ENCODE assay signal across 22 mouse cellular contexts in genomic region chr9:60449498-60449897, GRCm38 (mm10).
DNase-seq lines count a peak whose midpoint lies in the region; ATAC-seq and TF ChIP-seq lines count a peak whose summit lies in the region.
"Had no signal": no experiment of that assay in that cellular context is flagged by ENCODE, and none has a peak within 500 bp of the region (broad histone marks: within the 10 kb centered on the region; RNA-seq: fewer than 3 reads in every experiment).

No protein-coding gene starts in this region.

- no peak overlapping the region for H3K9ac ChIP-seq in intestine, embryonic 15.5 days
- H3K9ac ChIP-seq in intestine, postnatal 0 days (ENCODE audit: low read depth, low read length): no peak overlapping the region
- no peak overlapping the region for H3K9ac ChIP-seq in stomach, embryonic 15.5 days
- no peak overlapping the region for H3K9ac ChIP-seq in stomach, postnatal 0 days (ENCODE audit: low read length)
- no peak overlapping the region for H3K9ac ChIP-seq in intestine, embryonic 16.5 days (ENCODE audit: low read depth, low read length)
- no peak overlapping the region for H3K9ac ChIP-seq in stomach, embryonic 16.5 days (ENCODE audit: low read length)

- H3K4me3 ChIP-seq in intestine, embryonic 15.5 days (replicated peaks): no peak overlapping the region
- no peak overlapping the region for H3K4me3 ChIP-seq in intestine, postnatal 0 days (ENCODE audit: low read depth, low read length)
- H3K4me3 ChIP-seq in stomach, embryonic 15.5 days (replicated peaks): no peak overlapping the region
- no peak overlapping the region for H3K4me3 ChIP-seq in stomach, postnatal 0 days (ENCODE audit: low read depth, low read length)
- H3K4me3 ChIP-seq in intestine, embryonic 16.5 days (ENCODE audit: low read length): no peak overlapping the region
- no peak overlapping the region for H3K4me3 ChIP-seq in stomach, embryonic 16.5 days (replicated peaks; ENCODE audit: low read length)

- H3K27ac ChIP-seq in intestine, embryonic 15.5 days: no peak overlapping the region
- H3K27ac ChIP-seq in intestine, postnatal 0 days (ENCODE audit: low read depth, low read length): no peak overlapping the region
- no peak overlapping the region for H3K27ac ChIP-seq in stomach, embryonic 15.5 days
- H3K27ac ChIP-seq in stomach, postnatal 0 days (replicated peaks): no peak overlapping the region
- H3K27ac ChIP-seq in intestine, embryonic 16.5 days (ENCODE audit: low read length): no peak overlapping the region
- no peak overlapping the region for H3K27ac ChIP-seq in stomach, embryonic 16.5 days (ENCODE audit: low read length)

- TF ChIP-seq EP300 in stomach, postnatal 0 days (optimal IDR thresholded peaks at IDR 0.05): no peak

- no peaks in the 10 kb centered on the region for H3K36me3 ChIP-seq in intestine, embryonic 15.5 days
- no peaks in the 10 kb centered on the region for H3K36me3 ChIP-seq in intestine, postnatal 0 days (ENCODE audit: control insufficient read depth, insufficient read depth)
- no peaks in the 10 kb centered on the region for H3K36me3 ChIP-seq in stomach, embryonic 15.5 days
- H3K36me3 ChIP-seq in stomach, postnatal 0 days (ENCODE audit: control insufficient read depth, insufficient read depth, low read length): no peaks in the 10 kb centered on the region
- no peaks in the 10 kb centered on the region for H3K36me3 ChIP-seq in intestine, embryonic 16.5 days (ENCODE audit: control insufficient read depth, insufficient read depth, low read length)
- no peaks in the 10 kb centered on the region for H3K36me3 ChIP-seq in stomach, embryonic 16.5 days (ENCODE audit: control insufficient read depth, insufficient read depth, low read length)
- H3K36me3 ChIP-seq: G1E had no signal

- H3K4me1 ChIP-seq in intestine, embryonic 15.5 days (replicated peaks): peaks cover 8% of the 10 kb centered on the region; the same call in 1 of the 2 replicates
- no peaks in the 10 kb centered on the region for H3K4me1 ChIP-seq in intestine, postnatal 0 days (replicated peaks; ENCODE audit: control insufficient read depth, insufficient read depth, low read length)
- peaks cover 6% of the 10 kb centered on the region; the same call in 1 of the 2 replicates for H3K4me1 ChIP-seq in stomach, embryonic 15.5 days
- peaks cover 2% of the 10 kb centered on the region for H3K4me1 ChIP-seq in stomach, postnatal 0 days (replicated peaks; ENCODE audit: control insufficient read depth, insufficient read depth)
- H3K4me1 ChIP-seq in intestine, embryonic 16.5 days (ENCODE audit: control insufficient read depth, insufficient read depth, low read length): 0 out of 2 replicates have a peak, but pooled peaks cover 11% of the 10 kb centered on the region
- peaks cover 20% of the 10 kb centered on the region for H3K4me1 ChIP-seq in stomach, embryonic 16.5 days (ENCODE audit: control insufficient read depth, insufficient read depth, low read length)

- TF ChIP-seq CTCF in intestine, postnatal 0 days (IDR thresholded peaks at IDR 0.05; ENCODE audit: low read depth): no peak
- no peak for TF ChIP-seq CTCF in stomach, postnatal 0 days (IDR thresholded peaks at IDR 0.05; ENCODE audit: low read depth)

- H3K27me3 ChIP-seq in intestine, embryonic 15.5 days (replicated peaks): no peaks in the 10 kb centered on the region
- no peaks in the 10 kb centered on the region for H3K27me3 ChIP-seq in intestine, postnatal 0 days (replicated peaks; ENCODE audit: control insufficient read depth, insufficient read depth, low read length)
- no peaks in the 10 kb centered on the region for H3K27me3 ChIP-seq in stomach, embryonic 15.5 days (replicated peaks)
- no peaks in the 10 kb centered on the region for H3K27me3 ChIP-seq in stomach, postnatal 0 days (ENCODE audit: control insufficient read depth, insufficient read depth, low read length)
- H3K27me3 ChIP-seq in intestine, embryonic 16.5 days (replicated peaks; ENCODE audit: control insufficient read depth, insufficient read depth, low read length): no peaks in the 10 kb centered on the region
- no peaks in the 10 kb centered on the region for H3K27me3 ChIP-seq in stomach, embryonic 16.5 days (ENCODE audit: control insufficient read depth, insufficient read depth, low read length)
- H3K27me3 ChIP-seq: CH12.LX, Patski had no signal

- no peak for DNase-seq in stomach, postnatal 0 days (ENCODE audit: low spot score)
- DNase-seq in urinary bladder, postnatal 36 days (ENCODE audit: low spot score in 2 of 2): no peak
- no peak for DNase-seq in cerebellum, adult 18-20 months
- DNase-seq: adrenal gland, adult 2 months; adrenal gland, adult 8-10 months; adrenal gland, postnatal 10 days; adrenal gland, postnatal 14 days; adrenal gland, postnatal 25 days; adrenal gland, postnatal 36 days; B cell, adult 2 months; cerebellum, adult 11 months; cerebellum, adult 11-12 months had no signal

- peak; percentile 68 for ATAC-seq in intestine, embryonic 15.5 days
- no peak for ATAC-seq in intestine, postnatal 0 days
- peak; percentile 67; the same call in 1 of the 2 replicates for ATAC-seq in stomach, embryonic 15.5 days (ENCODE audit: insufficient read depth, low FRiP score, low read depth)
- no peak for ATAC-seq in stomach, postnatal 0 days (ENCODE audit: low FRiP score, low TSS enrichment)
- peak; percentile 56; the same call in 1 of the 2 replicates for ATAC-seq in intestine, embryonic 16.5 days
- ATAC-seq in stomach, embryonic 16.5 days (ENCODE audit: insufficient read depth, low FRiP score): 0 out of 2 replicates have a peak, but pooled peaks have one; percentile 42
- ATAC-seq: activated CD4-positive, CD25-positive, alpha-beta regulatory T cell, adult 4 months; CD4-positive, CD25-positive, alpha-beta regulatory T cell, adult 4 months; Patski had no signal

- WGBS in intestine, embryonic 15.5 days: 79% methylated on average over 3 of the region's 3 CpGs
- 69% methylated on average over 3 of the region's 3 CpGs for WGBS in intestine, postnatal 0 days
- WGBS in stomach, embryonic 15.5 days: 70% methylated on average over 3 of the region's 3 CpGs
- 74% methylated on average over 3 of the region's 3 CpGs for WGBS in stomach, postnatal 0 days
- whole genome bisulfite sequencing in intestine, embryonic 16.5 days: 77% methylated on average over 3 of the region's 3 CpGs
- WGBS in stomach, embryonic 16.5 days: 82% methylated on average over 3 of the region's 3 CpGs

- H3K4me2 ChIP-seq in intestine, embryonic 15.5 days (replicated peaks): no peak overlapping the region
- H3K4me2 ChIP-seq in intestine, postnatal 0 days (replicated peaks; ENCODE audit: low read depth): no peak overlapping the region
- H3K4me2 ChIP-seq in stomach, embryonic 15.5 days: no peak overlapping the region
- no peak overlapping the region for H3K4me2 ChIP-seq in stomach, postnatal 0 days (replicated peaks; ENCODE audit: low read depth)
- no peak overlapping the region for H3K4me2 ChIP-seq in intestine, embryonic 16.5 days (ENCODE audit: low read depth, low read length)
- H3K4me2 ChIP-seq in stomach, embryonic 16.5 days (ENCODE audit: low read depth, low read length): no peak overlapping the region

- no peaks in the 10 kb centered on the region for H3K9me3 ChIP-seq in intestine, embryonic 15.5 days
- no peaks in the 10 kb centered on the region for H3K9me3 ChIP-seq in intestine, postnatal 0 days (ENCODE audit: control insufficient read depth)
- no peaks in the 10 kb centered on the region for H3K9me3 ChIP-seq in stomach, embryonic 15.5 days
- H3K9me3 ChIP-seq in stomach, postnatal 0 days (ENCODE audit: control insufficient read depth, low read length): no peaks in the 10 kb centered on the region
- H3K9me3 ChIP-seq in intestine, embryonic 16.5 days (ENCODE audit: control insufficient read depth, low read length): no peaks in the 10 kb centered on the region
- no peaks in the 10 kb centered on the region for H3K9me3 ChIP-seq in stomach, embryonic 16.5 days (replicated peaks; ENCODE audit: control insufficient read depth, low read length)
- H3K9me3 ChIP-seq: G1E had no signal

Comparison
In these comparisons a context has a peak if more than half of its experiments do, and no peak if none do; other contexts are left out.
1. ATAC-seq: peak in intestine, embryonic 15.5 days (single experiment), stomach, embryonic 15.5 days (single experiment), intestine, embryonic 16.5 days (single experiment) and stomach, embryonic 16.5 days (single experiment); none in intestine, postnatal 0 days (single experiment) and stomach, postnatal 0 days (single experiment).